Mouse (Mus musculus): Measurements from ENCODE around the gene Npr1. TPM values are rescaled to one million over a fixed set of nuclear protein-coding genes. Genes with fewer than 3 reads are reported as not detected.

Npr1 gene
- polyA plus RNA-seq, 1 experiment from 2014 or later: 24.3 TPM

GRCm38 (mm10) chr3:90464552-90465080, 1.1 kb downstream of the Npr1 start:
- peaks cover 8% of the 10 kb centered on the region for H3K4me1 ChIP-seq (replicated peaks; ENCODE audit: control insufficient read depth, insufficient read depth, low read length)
- H3K27ac ChIP-seq (ENCODE audit: low read length): peak overlapping the region; percentile 80
- no peaks in the 10 kb centered on the region for H3K36me3 ChIP-seq (ENCODE audit: control insufficient read depth, insufficient read depth, low read length)
- ATAC-seq (ENCODE audit: low read depth): peak; percentile 66
- peaks cover 7% of the 10 kb centered on the region for H3K27me3 ChIP-seq (ENCODE audit: control insufficient read depth, insufficient read depth, low read depth, low read length)
- no peaks in the 10 kb centered on the region for H3K9me3 ChIP-seq (ENCODE audit: control insufficient read depth, low read length)
- peak overlapping the region; percentile 75 for H3K4me3 ChIP-seq (ENCODE audit: low read length)
- peak overlapping the region; percentile 81 for H3K9ac ChIP-seq (ENCODE audit: low read length)
- H3K4me2 ChIP-seq (ENCODE audit: low read depth, low read length): peak overlapping the region; percentile 93
- 8% methylated on average over 37 of the region's 37 CpGs for WGBS

GRCm38 (mm10) chr3:90462579-90462978, 3.1 kb downstream of the Npr1 start:
- Histone ChIP-seq H3K4me1 (replicated peaks; ENCODE audit: control insufficient read depth, insufficient read depth, low read length) (peaks cover 8% of the 10 kb centered on the region), H3K36me3 (ENCODE audit: control insufficient read depth, insufficient read depth, low read length) (no peaks in the 10 kb centered on the region), H3K27ac (ENCODE audit: low read length) (no peak overlapping the region), H3K4me2 (ENCODE audit: low read depth, low read length) (peak overlapping the region; percentile 93), H3K27me3 (ENCODE audit: control insufficient read depth, insufficient read depth, low read depth, low read length) (peaks cover 7% of the 10 kb centered on the region), H3K9me3 (ENCODE audit: control insufficient read depth, low read length) (no peaks in the 10 kb centered on the region), H3K9ac (ENCODE audit: low read length) (peak overlapping the region; percentile 40; the same call in 1 of the 2 replicates), H3K4me3 (ENCODE audit: low read length) (peak overlapping the region; percentile 75)
- ATAC-seq (ENCODE audit: low read depth): no peak
- WGBS: 34% methylated on average over 7 of the region's 7 CpGs

GRCm38 (mm10) chr3:90461935-90462334, 3.7 kb downstream of the Npr1 start:
- no peak overlapping the region for H3K9ac ChIP-seq (ENCODE audit: low read length)
- H3K27me3 ChIP-seq (ENCODE audit: control insufficient read depth, insufficient read depth, low read depth, low read length): peaks cover 7% of the 10 kb centered on the region
- no peak overlapping the region for H3K27ac ChIP-seq (ENCODE audit: low read length)
- no peaks in the 10 kb centered on the region for H3K36me3 ChIP-seq (ENCODE audit: control insufficient read depth, insufficient read depth, low read length)
- H3K9me3 ChIP-seq (ENCODE audit: control insufficient read depth, low read length): no peaks in the 10 kb centered on the region
- ATAC-seq (ENCODE audit: low read depth): no peak
- 79% methylated on average over 3 of the region's 3 CpGs for WGBS
- H3K4me2 ChIP-seq (ENCODE audit: low read depth, low read length): no peak overlapping the region
- no peak overlapping the region for H3K4me3 ChIP-seq (ENCODE audit: low read length)
- peaks cover 7% of the 10 kb centered on the region for H3K4me1 ChIP-seq (replicated peaks; ENCODE audit: control insufficient read depth, insufficient read depth, low read length)

- Histone ChIP-seq H3K27ac (ENCODE audit: low read length) (no peak overlapping the region; the same call in 1 of the 2 replicates), H3K9ac (ENCODE audit: low read length) (no peak overlapping the region), H3K9me3 (ENCODE audit: control insufficient read depth, low read length) (no peaks in the 10 kb centered on the region), H3K4me2 (ENCODE audit: low read depth, low read length) (no peak overlapping the region), H3K36me3 (ENCODE audit: control insufficient read depth, insufficient read depth, low read length) (no peaks in the 10 kb centered on the region), H3K4me1 (replicated peaks; ENCODE audit: control insufficient read depth, insufficient read depth, low read length) (peaks cover 2% of the 10 kb centered on the region), H3K27me3 (ENCODE audit: control insufficient read depth, insufficient read depth, low read depth, low read length) (peaks cover 5% of the 10 kb centered on the region), H3K4me3 (ENCODE audit: low read length) (no peak overlapping the region)
- 65% methylated on average over 5 of the region's 5 CpGs for WGBS
- ATAC-seq (ENCODE audit: low read depth): no peak
These were observed 5.4 kb downstream of the Npr1 start for GRCm38 (mm10) chr3:90460315-90460714.

GRCm38 (mm10) chr3:90459727-90460126, 5.9 kb downstream of the Npr1 start:
- H3K9ac ChIP-seq (ENCODE audit: low read length): no peak overlapping the region
- WGBS: 72% methylated on average over 9 of the region's 9 CpGs
- no peaks in the 10 kb centered on the region for H3K36me3 ChIP-seq (ENCODE audit: control insufficient read depth, insufficient read depth, low read length)
- no peak overlapping the region for H3K4me3 ChIP-seq (ENCODE audit: low read length)
- ATAC-seq (ENCODE audit: low read depth): no peak
- H3K9me3 ChIP-seq (ENCODE audit: control insufficient read depth, low read length): no peaks in the 10 kb centered on the region
- no peak overlapping the region for H3K4me2 ChIP-seq (ENCODE audit: low read depth, low read length)
- no peaks in the 10 kb centered on the region; the same call in 1 of the 2 replicates for H3K27me3 ChIP-seq (ENCODE audit: control insufficient read depth, insufficient read depth, low read depth, low read length)
- H3K4me1 ChIP-seq (replicated peaks; ENCODE audit: control insufficient read depth, insufficient read depth, low read length): peaks cover 2% of the 10 kb centered on the region; the same call in 1 of the 2 replicates
- H3K27ac ChIP-seq (ENCODE audit: low read length): no peak overlapping the region; the same call in 1 of the 2 replicates

- 83% methylated on average over 14 of the region's 14 CpGs for WGBS
- Histone ChIP-seq H3K27ac (ENCODE audit: low read length) (no peak overlapping the region), H3K4me3 (ENCODE audit: low read length) (no peak overlapping the region), H3K4me1 (replicated peaks; ENCODE audit: control insufficient read depth, insufficient read depth, low read length) (peaks cover 4% of the 10 kb centered on the region; the same call in 1 of the 2 replicates), H3K4me2 (ENCODE audit: low read depth, low read length) (no peak overlapping the region), H3K9me3 (ENCODE audit: control insufficient read depth, low read length) (no peaks in the 10 kb centered on the region), H3K36me3 (ENCODE audit: control insufficient read depth, insufficient read depth, low read length) (no peaks in the 10 kb centered on the region), H3K27me3 (ENCODE audit: control insufficient read depth, insufficient read depth, low read depth, low read length) (no peaks in the 10 kb centered on the region), H3K9ac (ENCODE audit: low read length) (no peak overlapping the region)
- no peak for ATAC-seq (ENCODE audit: low read depth)
These were observed 10.7 kb downstream of the Npr1 start for GRCm38 (mm10) chr3:90454931-90455330.

- peak overlapping the region; percentile 25; the same call in 1 of the 2 replicates for H3K4me3 ChIP-seq (ENCODE audit: low read length)
- ATAC-seq (ENCODE audit: low read depth): peak; percentile 2; the same call in 1 of the 2 replicates
- peaks cover 8% of the 10 kb centered on the region for H3K4me1 ChIP-seq (replicated peaks; ENCODE audit: control insufficient read depth, insufficient read depth, low read length)
- H3K27ac ChIP-seq (ENCODE audit: low read length): peak overlapping the region; percentile 62
- no peaks in the 10 kb centered on the region for H3K9me3 ChIP-seq (ENCODE audit: control insufficient read depth, low read length)
- H3K9ac ChIP-seq (ENCODE audit: low read length): peak overlapping the region; percentile 45; the same call in 1 of the 2 replicates
- WGBS: 35% methylated on average over 10 of the region's 10 CpGs
- H3K27me3 ChIP-seq (ENCODE audit: control insufficient read depth, insufficient read depth, low read depth, low read length): no peaks in the 10 kb centered on the region
- H3K36me3 ChIP-seq (ENCODE audit: control insufficient read depth, insufficient read depth, low read length): no peaks in the 10 kb centered on the region
- H3K4me2 ChIP-seq (ENCODE audit: low read depth, low read length): peak overlapping the region; percentile 45
These were observed 14.1 kb downstream of the Npr1 start for GRCm38 (mm10) chr3:90451396-90452095.

GRCm38 (mm10) chr3:90450874-90451273, 14.8 kb downstream of the Npr1 start:
- Histone ChIP-seq H3K27me3 (ENCODE audit: control insufficient read depth, insufficient read depth, low read depth, low read length) (no peaks in the 10 kb centered on the region), H3K4me2 (ENCODE audit: low read depth, low read length) (peak overlapping the region; percentile 45), H3K27ac (ENCODE audit: low read length) (peak overlapping the region; percentile 62), H3K4me1 (replicated peaks; ENCODE audit: control insufficient read depth, insufficient read depth, low read length) (peaks cover 8% of the 10 kb centered on the region), H3K9ac (ENCODE audit: low read length) (peak overlapping the region; percentile 45), H3K9me3 (ENCODE audit: control insufficient read depth, low read length) (no peaks in the 10 kb centered on the region), H3K36me3 (ENCODE audit: control insufficient read depth, insufficient read depth, low read length) (no peaks in the 10 kb centered on the region), H3K4me3 (ENCODE audit: low read length) (peak overlapping the region; percentile 25; the same call in 1 of the 2 replicates)
- ATAC-seq (ENCODE audit: low read depth): no peak
- 18% methylated on average over 12 of the region's 12 CpGs for WGBS

GRCm38 (mm10) chr3:90448626-90449025, 17.0 kb downstream of the Npr1 start:
- Histone ChIP-seq H3K4me3 (ENCODE audit: low read length) (no peak overlapping the region), H3K36me3 (ENCODE audit: control insufficient read depth, insufficient read depth, low read length) (no peaks in the 10 kb centered on the region), H3K9ac (ENCODE audit: low read length) (no peak overlapping the region), H3K4me2 (ENCODE audit: low read depth, low read length) (no peak overlapping the region), H3K9me3 (ENCODE audit: control insufficient read depth, low read length) (peaks cover 2% of the 10 kb centered on the region; the same call in 1 of the 2 replicates), H3K4me1 (replicated peaks; ENCODE audit: control insufficient read depth, insufficient read depth, low read length) (peaks cover 10% of the 10 kb centered on the region), H3K27me3 (ENCODE audit: control insufficient read depth, insufficient read depth, low read depth, low read length) (no peaks in the 10 kb centered on the region), H3K27ac (ENCODE audit: low read length) (peak overlapping the region; percentile 35)
- 49% methylated on average over 6 of the region's 6 CpGs for WGBS
- no peak for ATAC-seq (ENCODE audit: low read depth)
